Mouse (Mus musculus): ENCODE results near the gene Slc25a18.

- no peak for TF ChIP-seq CTCF (IDR thresholded peaks at IDR 0.05; ENCODE audit: low read depth)
- no peak for TF ChIP-seq EP300 (IDR thresholded peaks at IDR 0.05; ENCODE audit: low read depth)
Measured at GRCm38 (mm10) chr6:120821715-120822114, 48.3 kb downstream of the Slc25a18 start.
